Mouse (Mus musculus) kidney, postnatal 0 days (tissue): ENCODE measurements around the gene Fam186a. TPM values are rescaled to one million over a fixed set of nuclear protein-coding genes. Genes with fewer than 3 reads are reported as not detected.
"Not testable (repeated sequence)": the region's sequence is repeated elsewhere in the genome, so short reads cannot be mapped to it uniquely, and the experiment has no call there.

Experiments used
- ATAC-seq: fragments of 200-750 bp; cut with Nextera tagmentation; replicated peaks from 2 replicates; pipeline ENCODE4 v1.8.0; 2017; ENCODE audit warnings: low read depth, moderate number of reproducible peaks, moderate TSS enrichment, moderate library complexity; ENCODE audit not compliant: low FRiP score
- DNase-seq: peaks from one replicate; pipeline ENCODE4 v3.0.0-alpha.2; 2016; ENCODE audit warnings: low spot score
- H3K27ac ChIP-seq: fragments of 300-500 bp; sonication (generic); 2 replicates; pipeline ENCODE4 v1.5.1; 2014; ENCODE audit warnings: mild to moderate bottlenecking
- H3K27me3 ChIP-seq: fragments of 300-500 bp; sonication (generic); 2 replicates; pipeline ENCODE4 v1.6.1; 2014; ENCODE audit warnings: low read length, mixed read lengths; ENCODE audit not compliant: insufficient read depth
- H3K36me3 ChIP-seq: fragments of 300-500 bp; sonication (generic); 2 replicates; pipeline ENCODE4 v1.6.1; 2014; ENCODE audit warnings: low read length, mixed read lengths; ENCODE audit not compliant: insufficient read depth
- H3K4me1 ChIP-seq: fragments of 300-500 bp; sonication (generic); replicated peaks from 2 replicates; pipeline ENCODE4 v1.6.1; 2014; ENCODE audit warnings: antibody characterized with exemption, low read length, mixed read lengths; ENCODE audit not compliant: insufficient read depth
- H3K4me2 ChIP-seq: fragments of 300-500 bp; sonication (generic); 2 replicates; pipeline ENCODE4 v1.6.1; 2014; ENCODE audit warnings: mild to moderate bottlenecking, low read length, moderate library complexity, mixed read lengths
- H3K4me3 ChIP-seq: fragments of 300-500 bp; sonication (generic); replicated peaks from 2 replicates; pipeline ENCODE4 v1.5.1; 2014; ENCODE audit warnings: low read depth, low read length
- H3K9ac ChIP-seq: fragments of 300-500 bp; sonication (generic); 2 replicates; pipeline ENCODE4 v1.6.1; 2014; ENCODE audit warnings: low read depth, low read length
- H3K9me3 ChIP-seq: fragments of 300-500 bp; sonication (generic); replicated peaks from 2 replicates; pipeline ENCODE4 v1.6.1; 2016; ENCODE audit warnings: low read length, inconsistent platforms, mixed read lengths
- CTCF ChIP-seq: IDR thresholded peaks from 2 replicates; pipeline ENCODE4 v1.5.1; 2016; ENCODE audit warnings: antibody characterized with exemption, low read depth, mild to moderate bottlenecking, moderate library complexity
- WGBS: fragments of 180-500 bp; shearing (Covaris S2); extraction: QIAGEN DNeasy Blood & Tissue Kit; methylation state at CpG from one replicate; pipeline ENCODE4 v1.1.7; 2014; 5-methylcytosine and 5-hydroxymethylcytosine counted together
- polyA plus RNA-seq: library from polyadenylated mRNA; unstranded; fragments of >200 nt; fragmentation: Nextera tagmentation; extraction: Ambion mirVana; gene quantifications from 2 replicates; pipeline ENCODE4 v1.2.1, GENCODE M21; 2015

Gene Fam186a
- polyA plus RNA-seq, 1 experiment from 2014 or later = not detected

DNA sequence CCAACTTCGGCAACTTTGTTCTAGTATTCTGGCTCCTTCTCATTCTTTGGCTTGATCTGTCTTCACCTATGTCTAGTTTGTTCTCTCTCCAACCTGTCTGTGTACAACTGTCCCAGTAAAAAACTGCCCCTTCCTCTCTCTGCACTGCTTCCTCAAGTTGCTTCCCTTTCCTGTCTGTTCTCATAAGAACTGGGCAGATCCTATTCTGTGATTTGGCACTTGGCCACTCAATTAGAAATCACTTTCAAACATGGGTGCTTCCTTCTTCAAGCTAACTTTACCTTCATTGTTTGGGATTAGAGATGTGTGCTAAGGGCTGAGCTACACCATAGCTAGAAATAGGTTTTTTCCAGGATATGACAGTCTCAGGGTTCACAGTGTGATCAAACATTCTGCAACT, 3.7 kb upstream of the Fam186a start:
- H3K4me3 ChIP-seq = no peak overlapping the region
- no peak for TF ChIP-seq CTCF
- H3K27me3 ChIP-seq = no peaks in the 10 kb centered on the region
- 75% methylated on average over 1 of the region's 1 CpGs for WGBS
- no peaks in the 10 kb centered on the region for H3K4me1 ChIP-seq
- H3K36me3 ChIP-seq = no peaks in the 10 kb centered on the region
- no peak overlapping the region for H3K9ac ChIP-seq
- DNase-seq (peak; percentile 33), ATAC-seq (no peak)
- no peak overlapping the region for H3K4me2 ChIP-seq
- H3K27ac ChIP-seq = no peak overlapping the region
- H3K9me3 ChIP-seq = no peaks in the 10 kb centered on the region

DNA sequence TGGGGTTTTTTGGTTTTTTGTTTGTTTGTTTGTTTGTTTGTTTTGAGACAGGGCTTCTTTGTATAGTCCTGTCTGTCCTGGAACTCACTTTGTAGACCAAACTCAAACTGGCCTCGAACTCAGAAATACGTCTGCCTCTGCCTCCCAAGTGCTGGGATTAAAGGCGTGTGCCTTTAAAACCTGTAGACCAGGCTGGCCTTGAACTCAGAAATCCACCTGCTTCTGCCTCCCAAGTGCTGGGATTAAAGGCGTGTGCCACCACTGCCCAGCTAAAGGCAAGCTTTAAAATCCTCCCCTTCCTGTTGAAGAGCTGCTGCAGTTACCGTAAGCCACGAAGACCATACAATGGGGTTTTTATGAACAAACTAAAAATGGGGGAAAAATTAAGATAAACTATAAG, 2.9 kb upstream of the Fam186a start, which contains the start of gene Larp4:
TSS of gene Larp4 (plus strand) at position 301 of the 400 bp plus-strand sequence.
- not testable (repeated sequence) for H3K27me3 ChIP-seq, H3K9ac ChIP-seq, ATAC-seq, H3K4me2 ChIP-seq, H3K4me3 ChIP-seq, H3K4me1 ChIP-seq, H3K9me3 ChIP-seq, H3K36me3 ChIP-seq, DNase-seq, H3K27ac ChIP-seq
- 88% methylated on average over 6 of the region's 6 CpGs for WGBS

DNA sequence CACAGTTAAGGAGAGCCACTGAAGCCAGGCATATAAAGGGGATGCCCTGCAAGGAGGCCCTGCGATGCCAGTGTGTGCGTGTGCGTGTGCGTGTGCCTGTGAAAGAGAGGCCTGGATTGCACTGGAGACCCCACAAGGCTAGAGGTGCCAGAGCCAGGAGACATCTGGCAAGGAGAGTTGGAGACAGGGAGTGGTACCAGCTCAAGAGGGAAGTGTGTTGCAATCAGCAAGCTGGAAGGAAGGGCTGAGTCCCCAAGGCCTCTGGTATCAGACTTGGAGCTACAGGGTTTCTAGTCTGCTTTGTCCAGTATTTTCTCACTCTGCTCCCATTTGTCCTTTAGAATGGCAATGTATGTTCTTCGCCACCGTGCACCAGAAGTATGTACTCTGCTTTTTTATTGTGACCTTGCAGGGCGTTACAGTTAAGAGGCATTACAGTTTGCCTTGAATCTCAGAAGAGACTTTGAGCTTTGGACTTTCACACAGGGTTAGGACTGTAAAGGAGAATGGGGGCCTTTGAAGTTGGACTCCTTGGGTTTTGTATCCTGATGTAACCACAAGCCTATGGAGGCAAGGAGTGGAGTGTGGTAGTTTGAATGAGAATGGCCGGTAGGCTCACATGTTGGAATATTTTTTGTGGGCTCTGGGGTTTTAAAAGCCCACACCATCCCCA, 1.6 kb downstream of the Fam186a start:
- TF ChIP-seq CTCF = no peak
- H3K36me3 ChIP-seq = no peaks in the 10 kb centered on the region
- no peak overlapping the region for H3K4me3 ChIP-seq
- 85% methylated on average over 8 of the region's 8 CpGs for WGBS
- H3K9me3 ChIP-seq = no peaks in the 10 kb centered on the region
- no peaks in the 10 kb centered on the region for H3K4me1 ChIP-seq
- ATAC-seq (no peak), DNase-seq (no peak)
- H3K27ac ChIP-seq = no peak overlapping the region
- H3K27me3 ChIP-seq = no peaks in the 10 kb centered on the region
- no peak overlapping the region for H3K9ac ChIP-seq
- no peak overlapping the region for H3K4me2 ChIP-seq

DNA sequence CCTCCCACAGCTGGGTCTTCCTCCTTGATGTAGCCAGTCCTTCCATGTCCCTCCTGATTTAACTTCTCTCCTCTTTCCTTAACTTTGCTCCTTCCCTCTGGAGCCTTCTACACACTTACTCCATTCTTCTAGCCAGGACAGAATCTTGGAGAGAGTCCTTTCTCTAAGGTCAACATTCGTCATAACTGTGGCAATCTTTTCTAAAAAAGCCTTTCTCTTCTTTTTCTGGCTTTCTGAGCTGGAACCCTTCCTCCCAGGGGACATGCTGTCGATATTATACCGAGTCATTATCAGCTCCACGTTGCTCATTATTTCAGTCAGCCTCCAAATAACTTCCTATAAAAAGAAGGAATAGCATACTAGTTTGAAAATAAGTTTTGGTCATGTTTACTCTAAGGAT, 11.5 kb downstream of the Fam186a start:
- no peaks in the 10 kb centered on the region for H3K9me3 ChIP-seq
- no peak for DNase-seq
- TF ChIP-seq CTCF = no peak
- H3K9ac ChIP-seq = no peak overlapping the region
- no peaks in the 10 kb centered on the region for H3K36me3 ChIP-seq
- H3K27ac ChIP-seq = no peak overlapping the region
- ATAC-seq = no peak
- no peak overlapping the region for H3K4me3 ChIP-seq
- no peaks in the 10 kb centered on the region for H3K27me3 ChIP-seq
- no peaks in the 10 kb centered on the region for H3K4me1 ChIP-seq
- WGBS = 69% methylated on average over 4 of the region's 4 CpGs
- no peak overlapping the region for H3K4me2 ChIP-seq

DNA sequence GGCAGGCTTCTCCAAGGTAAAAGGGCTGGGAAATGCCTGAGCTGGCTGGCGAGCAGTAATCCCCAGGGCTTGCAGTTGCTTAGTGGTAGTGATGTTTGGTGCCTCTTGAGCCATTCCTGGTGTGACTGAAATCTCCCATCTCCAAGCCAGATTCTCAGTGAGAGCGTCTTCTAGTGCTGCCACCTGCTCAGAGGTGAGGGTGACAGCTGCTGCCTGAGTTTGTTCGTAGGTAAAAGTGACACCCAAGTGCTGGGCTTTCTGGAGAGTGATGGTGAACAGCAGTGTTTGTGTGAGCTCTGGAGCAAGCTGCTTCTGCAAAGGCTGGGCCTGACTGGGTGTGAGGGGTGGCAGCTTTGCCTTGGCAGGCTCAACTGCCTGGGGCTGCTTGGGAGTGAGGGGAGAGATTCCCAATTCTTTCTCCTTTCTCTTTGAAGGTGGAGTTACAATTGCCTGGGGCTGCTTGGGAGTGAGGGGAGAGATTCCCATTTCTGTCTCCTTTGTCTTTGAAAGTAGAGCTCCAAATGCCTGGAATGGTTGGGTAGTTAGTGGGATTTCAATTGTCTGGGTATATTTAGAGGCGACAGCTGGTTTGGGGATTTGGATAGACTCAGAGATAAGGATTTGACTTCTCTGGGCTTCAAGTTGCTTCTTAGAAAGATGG, 25.8 kb downstream of the Fam186a start:
- Histone ChIP-seq H3K36me3 (no peaks in the 10 kb centered on the region), H3K27ac (no peak overlapping the region), H3K4me2 (no peak overlapping the region), H3K9ac (no peak overlapping the region), H3K4me3 (no peak overlapping the region), H3K4me1 (no peaks in the 10 kb centered on the region), H3K27me3 (no peaks in the 10 kb centered on the region), H3K9me3 (no peaks in the 10 kb centered on the region)
- WGBS = 83% methylated on average over 4 of the region's 4 CpGs
- TF ChIP-seq CTCF = no peak
- ATAC-seq (no peak), DNase-seq (no peak)

DNA sequence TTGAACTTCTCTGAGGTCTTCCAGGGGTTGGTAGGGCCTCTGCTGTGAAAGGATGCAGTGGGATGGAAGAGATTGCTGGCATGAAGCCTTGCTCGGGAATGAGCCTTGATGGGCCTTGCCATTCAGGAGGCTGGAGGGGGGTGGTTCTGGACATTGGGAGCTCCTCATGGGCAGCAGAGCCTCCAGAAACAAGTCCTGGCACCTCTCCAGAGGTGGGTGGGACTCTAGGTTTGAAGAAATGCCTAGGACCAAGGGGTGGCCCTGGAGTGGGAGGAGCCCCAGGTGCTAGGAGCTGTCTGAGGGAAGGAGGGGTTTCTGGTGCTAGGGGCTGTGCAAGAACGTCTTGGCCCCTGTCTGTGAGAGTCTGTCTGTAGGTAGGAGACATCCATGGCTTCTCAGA, 26.4 kb downstream of the Fam186a start:
- TF ChIP-seq CTCF = no peak
- Histone ChIP-seq H3K27me3 (no peaks in the 10 kb centered on the region), H3K4me2 (no peak overlapping the region), H3K4me3 (no peak overlapping the region), H3K9ac (no peak overlapping the region), H3K4me1 (no peaks in the 10 kb centered on the region), H3K36me3 (no peaks in the 10 kb centered on the region), H3K9me3 (no peaks in the 10 kb centered on the region), H3K27ac (no peak overlapping the region)
- 38% methylated on average over 2 of the region's 2 CpGs for WGBS
- DNase-seq (no peak), ATAC-seq (no peak)
